In the genomic region with DNA sequence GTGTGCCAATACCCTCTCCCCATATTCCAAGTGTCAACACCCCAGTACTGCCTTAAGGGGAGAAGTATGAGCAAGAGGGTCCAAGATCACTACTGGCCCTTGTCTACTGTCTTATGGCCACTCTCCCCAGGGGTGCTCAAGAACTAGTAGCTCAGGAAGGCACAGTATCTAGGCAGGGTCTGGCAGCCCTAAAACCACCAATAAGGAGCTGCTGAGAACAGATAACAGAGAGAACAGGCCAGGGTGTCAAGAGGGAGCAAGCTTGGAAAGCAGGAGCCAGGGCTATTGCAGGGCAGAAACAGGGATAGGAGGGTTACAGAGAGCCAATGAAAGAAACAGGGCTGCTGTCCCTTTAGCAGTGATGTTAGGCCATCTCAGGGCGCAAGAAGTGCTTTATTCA, we compare ENCODE assay signal across 22 mouse cellular contexts.
DNase-seq lines count a peak whose midpoint lies in the region; ATAC-seq and TF ChIP-seq lines count a peak whose summit lies in the region.
"Had no signal": no experiment of that assay in that cellular context is flagged by ENCODE, and none has a peak within 500 bp of the region (broad histone marks: within the 10 kb centered on the region; RNA-seq: fewer than 3 reads in every experiment).

No protein-coding gene starts in this region.

- TF ChIP-seq CTCF in forebrain, postnatal 0 days (IDR thresholded peaks at IDR 0.05; ENCODE audit: low read depth) = no peak
- TF ChIP-seq CTCF in lung, postnatal 0 days (IDR thresholded peaks at IDR 0.05) = no peak

- no peaks in the 10 kb centered on the region for H3K27me3 ChIP-seq in liver, embryonic 11.5 days (replicated peaks; ENCODE audit: control insufficient read depth, insufficient read depth, low read length)
- H3K27me3 ChIP-seq in liver, embryonic 15.5 days = no peaks in the 10 kb centered on the region
- H3K27me3 ChIP-seq in forebrain, postnatal 0 days (ENCODE audit: insufficient read depth, low read length) = no peaks in the 10 kb centered on the region
- no peaks in the 10 kb centered on the region for H3K27me3 ChIP-seq in lung, postnatal 0 days (replicated peaks; ENCODE audit: insufficient read depth, low read length)
- H3K27me3 ChIP-seq: CH12.LX; embryonic facial prominence, embryonic 13.5 days; forebrain, embryonic 12.5 days; heart, embryonic 13.5 days; hindbrain, embryonic 12.5 days; Patski had no signal

- WGBS in liver, embryonic 11.5 days = 81% methylated on average over 1 of the region's 1 CpGs
- 59% methylated on average over 1 of the region's 1 CpGs for WGBS in liver, embryonic 15.5 days (ENCODE audit: insufficient replicate concordance)
- WGBS in forebrain, postnatal 0 days = 86% methylated on average over 1 of the region's 1 CpGs
- 87% methylated on average over 1 of the region's 1 CpGs for WGBS in lung, postnatal 0 days

- no peak overlapping the region for H3K27ac ChIP-seq in liver, embryonic 11.5 days (ENCODE audit: low read depth, low read length)
- H3K27ac ChIP-seq in liver, embryonic 15.5 days (replicated peaks) = peak overlapping the region; percentile 55; the same call in 1 of the 2 replicates
- H3K27ac ChIP-seq in forebrain, postnatal 0 days (ENCODE audit: low read depth, low read length) = no peak overlapping the region
- H3K27ac ChIP-seq in lung, postnatal 0 days (ENCODE audit: low read length) = no peak overlapping the region
- H3K27ac ChIP-seq: embryonic facial prominence, embryonic 13.5 days; forebrain, embryonic 12.5 days; gastrocnemius, adult 2 months; heart, embryonic 13.5 days; hindbrain, embryonic 12.5 days had no signal

- peak; percentile 91 for ATAC-seq in liver, embryonic 11.5 days (replicated peaks; ENCODE audit: low FRiP score)
- peak; percentile 91 for ATAC-seq in liver, embryonic 15.5 days (ENCODE audit: insufficient read depth)
- ATAC-seq in megakaryocyte-erythroid progenitor cell, adult 5-6 weeks (replicated peaks; ENCODE audit: low FRiP score, low TSS enrichment, poor library complexity, severe bottlenecking) = peak; percentile 72
- ATAC-seq in forebrain, postnatal 0 days = no peak
- no peak for ATAC-seq in lung, postnatal 0 days
- ATAC-seq: activated CD4-positive, CD25-positive, alpha-beta regulatory T cell, adult 4 months; hindbrain, embryonic 16.5 days; Patski had no signal

- DNase-seq in c-Kit-positive CD71-positive TER-119-positive erythroid progenitor cells, embryonic 14.5 days (ENCODE audit: low spot score) = peak; percentile 34
- no peak for DNase-seq in liver, embryonic 11.5 days (ENCODE audit: low spot score)
- no peak for DNase-seq in retina, embryonic 14.5 days (ENCODE audit: low spot score)
- no peak for DNase-seq in forebrain, postnatal 0 days
- DNase-seq in lung, postnatal 0 days (ENCODE audit: low spot score) = no peak
- DNase-seq: adrenal gland, postnatal 14 days; cerebellum, adult 11 months; cerebellum, adult 9-10 months; cerebellum, postnatal 25 days; gastrocnemius, adult 2 months; gastrocnemius, postnatal 25 days; heart, postnatal 36 days had no signal

- no peaks in the 10 kb centered on the region for H3K9me3 ChIP-seq in liver, embryonic 11.5 days (ENCODE audit: control insufficient read depth, low read length)
- H3K9me3 ChIP-seq in liver, embryonic 15.5 days (replicated peaks) = no peaks in the 10 kb centered on the region
- no peaks in the 10 kb centered on the region for H3K9me3 ChIP-seq in forebrain, postnatal 0 days (ENCODE audit: low read length)
- no peaks in the 10 kb centered on the region for H3K9me3 ChIP-seq in lung, postnatal 0 days (ENCODE audit: low read length)
- H3K9me3 ChIP-seq: embryonic facial prominence, embryonic 13.5 days; forebrain, embryonic 12.5 days; heart, embryonic 13.5 days; hindbrain, embryonic 12.5 days had no signal

- TF ChIP-seq EP300 in lung, postnatal 0 days (IDR thresholded peaks at IDR 0.05) = no peak

- no peak overlapping the region for H3K4me2 ChIP-seq in liver, embryonic 11.5 days
- peak overlapping the region; percentile 23; the same call in 1 of the 2 replicates for H3K4me2 ChIP-seq in liver, embryonic 15.5 days
- no peak overlapping the region for H3K4me2 ChIP-seq in forebrain, postnatal 0 days (ENCODE audit: low read depth)
- H3K4me2 ChIP-seq in lung, postnatal 0 days (replicated peaks; ENCODE audit: low read depth, low read length) = no peak overlapping the region
- H3K4me2 ChIP-seq: embryonic facial prominence, embryonic 13.5 days; forebrain, embryonic 12.5 days; heart, embryonic 13.5 days; hindbrain, embryonic 12.5 days had no signal

- H3K4me1 ChIP-seq in liver, embryonic 11.5 days (replicated peaks; ENCODE audit: control insufficient read depth, insufficient read depth, low read length) = peaks cover 9% of the 10 kb centered on the region
- peaks cover 28% of the 10 kb centered on the region for H3K4me1 ChIP-seq in liver, embryonic 15.5 days (replicated peaks)
- no peaks in the 10 kb centered on the region for H3K4me1 ChIP-seq in forebrain, postnatal 0 days (ENCODE audit: insufficient read depth)
- no peaks in the 10 kb centered on the region for H3K4me1 ChIP-seq in lung, postnatal 0 days (ENCODE audit: insufficient read depth, low read depth, low read length)
- H3K4me1 ChIP-seq: embryonic facial prominence, embryonic 13.5 days; forebrain, embryonic 12.5 days; heart, embryonic 13.5 days; hindbrain, embryonic 12.5 days had no signal

- H3K4me3 ChIP-seq in liver, embryonic 11.5 days (ENCODE audit: low read depth, low read length) = no peak overlapping the region
- no peak overlapping the region for H3K4me3 ChIP-seq in liver, embryonic 15.5 days (replicated peaks)
- no peak overlapping the region for H3K4me3 ChIP-seq in forebrain, postnatal 0 days (ENCODE audit: low read depth, low read length)
- H3K4me3 ChIP-seq in lung, postnatal 0 days (ENCODE audit: low read depth, low read length) = no peak overlapping the region
- H3K4me3 ChIP-seq: embryonic facial prominence, embryonic 13.5 days; forebrain, embryonic 12.5 days; gastrocnemius, adult 2 months; heart, embryonic 13.5 days; hindbrain, embryonic 12.5 days had no signal

- no peaks in the 10 kb centered on the region for H3K36me3 ChIP-seq in liver, embryonic 11.5 days (ENCODE audit: control insufficient read depth, insufficient read depth, low read length)
- no peaks in the 10 kb centered on the region for H3K36me3 ChIP-seq in liver, embryonic 15.5 days (replicated peaks)
- H3K36me3 ChIP-seq in forebrain, postnatal 0 days (ENCODE audit: insufficient read depth) = no peaks in the 10 kb centered on the region
- no peaks in the 10 kb centered on the region for H3K36me3 ChIP-seq in lung, postnatal 0 days (ENCODE audit: insufficient read depth, low read length)
- H3K36me3 ChIP-seq: embryonic facial prominence, embryonic 13.5 days; forebrain, embryonic 12.5 days; heart, embryonic 13.5 days; hindbrain, embryonic 12.5 days had no signal

- H3K9ac ChIP-seq in liver, embryonic 11.5 days (ENCODE audit: low read depth, low read length) = no peak overlapping the region
- H3K9ac ChIP-seq in liver, embryonic 15.5 days = no peak overlapping the region
- no peak overlapping the region for H3K9ac ChIP-seq in forebrain, postnatal 0 days
- no peak overlapping the region for H3K9ac ChIP-seq in lung, postnatal 0 days (replicated peaks; ENCODE audit: low read depth)
- H3K9ac ChIP-seq: embryonic facial prominence, embryonic 13.5 days; forebrain, embryonic 12.5 days; heart, embryonic 13.5 days; hindbrain, embryonic 12.5 days had no signal

Comparison
In these comparisons a context has a peak if more than half of its experiments do, and no peak if none do; other contexts are left out.
1. ATAC-seq: peak in liver, embryonic 11.5 days (single experiment), liver, embryonic 15.5 days (single experiment) and megakaryocyte-erythroid progenitor cell, adult 5-6 weeks (single experiment); none in forebrain, postnatal 0 days (single experiment) and lung, postnatal 0 days (single experiment).